Mouse (Mus musculus) heart, postnatal 36 days (tissue): ENCODE results near the gene Gatad2b. TPM values are rescaled to one million over a fixed set of nuclear protein-coding genes. Genes with fewer than 3 reads are reported as not detected.
"Not testable (repeated sequence)": the region's sequence is repeated elsewhere in the genome, so short reads cannot be mapped to it uniquely, and the experiment has no call there.

Source experiments
- DNase-seq, 2 experiments: peaks; one replicate each; pipeline ENCODE4 v3.0.0; 2021 to 2022
- intact Hi-C: fragments of 180-260 bp; cut with DNase I; formaldehyde crosslinking; loops from one replicate; pipeline ENCODE4 v1.15.1; 2025
- total RNA-seq, 2 experiments: library from RNA; stranded (reverse); gene quantifications; 2 replicates each; pipeline ENCODE4 v1.2.3; 2021

The Gatad2b gene
- 10 to 100 TPM; 50.1 to 50.7 TPM for total RNA-seq

DNA sequence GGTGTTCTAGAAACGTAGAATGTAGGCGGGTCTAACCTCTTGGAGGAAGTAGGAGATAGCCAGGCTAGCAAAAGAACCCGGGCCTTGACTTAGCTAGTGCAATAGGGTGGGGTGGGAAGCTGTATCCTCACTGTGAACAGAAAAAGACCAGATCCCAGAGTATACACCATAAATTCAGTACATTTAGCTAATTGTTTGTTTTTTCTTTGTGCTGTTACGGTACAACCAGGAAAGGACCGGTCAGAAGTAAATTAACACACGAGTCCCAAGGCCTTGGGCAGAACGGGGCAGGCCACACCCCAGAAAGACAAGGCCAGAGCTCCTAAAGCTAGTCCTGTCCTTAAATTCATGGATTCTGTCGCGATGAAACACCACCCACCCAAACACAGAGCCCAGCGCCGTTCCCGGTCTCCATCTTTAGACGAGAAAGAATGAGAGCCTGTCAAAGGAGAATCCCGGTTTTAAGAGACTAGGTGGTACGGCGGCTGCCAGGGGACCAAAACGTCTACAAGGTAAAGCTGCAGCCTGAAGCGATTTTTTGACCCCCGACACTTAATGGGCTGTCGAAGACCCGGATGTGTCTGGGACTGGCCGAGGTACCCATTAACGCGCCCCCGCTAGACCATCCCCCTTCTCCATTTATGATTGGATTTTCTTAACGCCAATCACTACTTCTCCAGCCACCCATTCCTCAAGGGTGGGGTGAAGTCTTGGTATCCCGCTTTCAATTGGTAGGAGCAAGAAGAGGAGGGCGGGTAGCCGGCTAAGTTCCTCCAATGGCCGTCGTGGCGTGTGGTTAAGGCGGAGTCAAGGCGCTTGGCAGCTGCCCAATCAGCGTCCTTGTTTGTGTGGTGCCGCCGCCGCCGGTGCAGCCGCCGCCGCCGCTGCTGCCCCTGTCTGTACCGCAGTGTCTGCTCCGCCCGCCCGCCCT, at the start of gene Gatad2b:
TSS of gene Gatad2b (plus strand) at position 834 of the 931 bp plus-strand sequence.
- intact Hi-C loops: loop anchor here (1.0 kb wide), 1 partner anchor 27 kb away; the partner anchor contains the start of gene Dennd4b
- peak; percentile 97 for DNase-seq

DNA sequence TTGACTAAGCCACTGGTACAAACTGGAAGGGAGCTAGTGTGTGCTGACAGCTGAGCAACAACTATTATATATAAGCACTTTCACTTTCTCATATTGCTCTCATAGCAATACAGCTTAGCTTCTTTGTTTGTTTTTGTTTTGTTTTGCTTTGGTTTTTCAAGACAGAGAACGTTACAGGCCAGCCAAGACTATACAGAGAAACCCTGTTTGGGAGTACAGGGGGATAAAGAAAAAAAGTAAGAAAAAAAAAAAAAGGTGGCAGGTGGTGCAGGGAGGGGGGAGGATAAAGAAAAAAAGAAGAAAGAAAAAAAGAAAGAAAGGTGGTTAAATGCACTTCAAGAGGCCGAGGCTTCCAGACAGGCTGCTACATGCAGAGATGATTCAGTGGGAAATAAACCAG, 47.6 kb upstream of the Gatad2b start:
- intact Hi-C loops: no loop called here
- DNase-seq: no peak

DNA sequence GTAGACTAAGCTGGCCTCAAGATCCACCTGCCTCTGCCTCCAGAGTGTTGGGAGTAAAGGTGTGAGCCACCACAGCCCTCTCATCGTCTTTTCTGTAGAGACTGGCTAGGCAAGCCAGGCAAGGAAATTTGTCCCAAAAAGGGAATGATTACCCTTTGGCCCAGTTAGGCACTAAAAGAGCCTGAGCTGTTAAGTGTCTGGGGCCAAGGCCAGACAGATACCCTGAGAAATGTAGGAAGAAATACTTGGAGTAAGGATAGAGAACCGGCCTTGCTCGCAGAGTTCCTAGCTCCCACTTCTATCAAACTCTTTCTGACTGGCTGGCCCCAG, 45.4 kb upstream of the Gatad2b start:
- no peak for DNase-seq
- intact Hi-C loops: no loop called here

DNA sequence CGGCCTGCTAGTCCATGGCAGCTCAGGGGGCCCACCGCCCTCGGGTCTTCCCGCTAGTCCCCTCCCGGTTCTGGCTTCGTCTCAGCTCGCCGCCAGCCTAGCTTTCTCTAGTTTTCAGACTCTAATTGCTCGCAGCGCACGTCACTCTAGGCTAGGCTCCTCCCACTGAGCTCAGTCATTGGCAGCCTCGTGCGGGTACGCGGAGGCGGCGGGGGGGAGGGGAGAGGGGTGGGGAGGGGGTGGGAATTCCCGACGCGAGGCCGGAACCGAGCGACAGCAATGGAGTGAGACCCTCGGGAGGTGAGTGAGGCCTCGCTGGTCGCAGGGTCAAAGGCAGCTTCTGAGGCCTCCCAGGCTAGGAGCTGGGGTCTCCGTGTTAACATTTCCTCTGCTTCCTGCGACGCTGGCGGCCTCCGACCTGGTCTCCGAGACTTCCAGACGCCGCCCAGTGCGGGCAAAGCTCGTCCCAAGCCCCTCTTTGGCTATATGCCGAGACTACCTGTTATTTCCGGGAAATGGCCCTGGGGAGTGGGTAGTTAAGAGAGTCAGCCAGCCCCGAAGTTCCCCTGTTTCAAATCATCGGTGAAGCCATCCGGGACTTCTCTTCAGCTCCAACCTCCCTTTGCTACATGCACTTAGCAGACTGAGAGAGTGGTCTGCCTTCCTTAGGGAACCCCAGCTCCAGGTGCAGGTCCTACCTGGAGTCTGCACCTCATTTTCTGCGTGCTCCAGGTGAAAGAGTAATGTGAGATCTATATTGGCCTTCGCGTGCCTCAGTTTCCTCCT, 44.8 kb upstream of the Gatad2b start, which contains the start of gene Slc39a1:
TSS of gene Slc39a1 (plus strand) at position 213 of the 786 bp plus-strand sequence.
- peak; percentile 91 for DNase-seq
- intact Hi-C loops: no loop called here

DNA sequence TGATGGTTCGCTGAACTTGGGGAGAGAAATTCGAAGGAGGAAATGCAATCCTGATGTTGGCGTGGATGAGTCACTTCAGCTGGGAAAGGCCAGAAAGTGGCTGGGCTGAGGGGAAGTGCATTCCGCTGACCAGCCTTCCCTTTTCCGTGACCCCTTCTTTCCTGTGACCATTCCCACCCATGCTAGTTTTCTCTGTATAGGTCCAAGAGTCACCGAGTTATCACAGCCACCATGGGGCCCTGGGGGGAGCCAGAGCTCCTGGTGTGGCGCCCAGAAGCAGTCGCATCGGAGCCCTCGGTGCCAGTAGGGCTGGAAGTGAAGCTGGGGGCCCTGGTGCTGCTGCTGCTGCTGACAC, 44.3 kb upstream of the Gatad2b start:
- intact Hi-C loops: no loop called here
- DNase-seq: peak; percentile 40 to 66

DNA sequence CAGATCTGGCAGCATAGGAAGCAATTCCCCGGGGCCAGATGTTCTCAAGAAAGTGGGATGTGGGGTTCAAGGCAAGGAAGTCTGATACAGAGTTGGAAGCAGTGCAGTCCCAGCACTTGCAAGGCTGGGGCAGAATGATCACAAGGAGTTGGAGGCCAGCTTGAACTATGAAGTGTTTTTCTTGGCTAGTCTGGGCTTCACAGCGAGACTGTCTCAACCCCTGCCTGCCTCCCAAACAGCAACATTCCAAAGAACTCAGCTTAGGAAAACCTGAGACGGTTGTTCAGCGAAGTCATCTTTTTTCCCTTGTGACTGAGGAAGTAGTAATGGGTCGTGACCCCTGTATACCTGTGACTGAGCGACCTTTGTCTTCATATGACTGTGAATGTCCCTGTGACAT, 42.2 kb upstream of the Gatad2b start:
- intact Hi-C loops: loop anchor here (10.0 kb wide), 1 partner anchor 1696 kb away; the partner anchor contains the start of genes Lamtor2 and Ubqln4
- DNase-seq: no peak

DNA sequence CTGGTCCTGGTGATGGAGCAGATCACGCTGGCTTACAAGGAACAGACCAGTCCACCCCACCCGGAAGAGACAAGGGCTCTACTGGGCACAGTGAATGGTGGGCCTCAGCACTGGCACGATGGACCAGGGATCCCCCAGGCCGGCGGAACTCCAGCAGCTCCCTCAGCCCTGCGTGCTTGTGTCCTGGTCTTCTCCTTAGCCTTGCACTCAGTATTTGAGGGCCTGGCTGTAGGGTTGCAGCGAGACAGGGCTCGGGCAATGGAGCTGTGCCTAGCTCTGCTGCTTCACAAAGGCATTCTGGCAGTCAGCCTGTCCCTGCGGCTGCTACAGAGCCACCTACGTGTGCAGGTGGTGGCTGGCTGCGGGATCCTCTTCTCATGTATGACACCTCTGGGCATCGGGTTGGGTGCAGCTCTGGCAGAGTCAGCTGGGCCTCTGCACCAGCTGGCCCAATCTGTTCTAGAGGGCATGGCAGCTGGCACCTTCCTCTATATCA, 41.2 kb upstream of the Gatad2b start:
- DNase-seq: not testable (repeated sequence)
- intact Hi-C loops: loop anchor here (10.0 kb wide), 1 partner anchor 1697 kb away; the partner anchor contains the start of genes Lamtor2 and Ubqln4

DNA sequence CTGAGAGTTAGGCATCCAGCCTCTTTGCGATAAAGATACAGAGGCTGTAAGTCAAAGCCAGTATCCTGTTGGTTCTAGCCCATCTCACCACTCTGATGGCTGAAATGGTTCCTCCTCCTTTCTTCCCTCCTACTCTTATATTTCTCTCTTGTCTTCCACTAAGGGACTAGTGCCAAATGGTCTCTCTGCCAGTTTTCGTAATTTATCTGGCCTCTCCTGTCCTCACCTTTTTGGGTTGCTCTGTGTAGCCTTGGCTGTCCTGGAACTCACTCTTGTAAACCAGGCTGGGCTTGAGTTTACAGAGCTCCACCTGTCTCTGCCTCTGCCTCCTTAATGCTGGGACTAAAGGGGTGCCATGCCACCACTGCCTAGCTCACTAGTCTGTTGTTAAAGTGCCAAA, 40.3 kb upstream of the Gatad2b start:
- not testable (repeated sequence) for DNase-seq

DNA sequence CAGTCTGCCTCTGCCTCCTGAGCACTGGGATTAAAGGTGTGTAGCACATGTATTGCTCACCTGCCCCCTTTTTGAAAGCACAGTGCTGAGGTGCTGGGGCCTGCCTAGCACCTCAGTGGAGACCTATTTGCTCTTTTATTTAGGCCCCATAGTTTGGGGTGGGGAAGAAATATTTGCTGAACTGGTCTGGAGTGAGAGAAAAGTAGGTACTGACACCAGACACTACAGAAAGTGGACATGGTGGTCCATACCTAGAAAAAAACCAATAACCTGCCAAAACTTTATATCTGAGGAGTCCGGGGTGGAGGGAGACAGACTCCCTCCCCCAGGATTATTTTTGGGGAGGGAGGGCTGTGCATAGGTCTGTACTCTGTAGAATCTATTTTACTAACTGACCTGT, 39.8 kb upstream of the Gatad2b start:
- DNase-seq: not testable (repeated sequence)
- intact Hi-C loops: loop anchor here (10.0 kb wide), 1 partner anchor 1698 kb away; the partner anchor contains the start of genes Lamtor2 and Ubqln4

More for the DNA sequence above, 40.3 kb upstream of the Gatad2b start:
- intact Hi-C loops: loop anchor here (10.0 kb wide), 1 partner anchor 1698 kb away; the partner anchor contains the start of genes Lamtor2 and Ubqln4

DNA sequence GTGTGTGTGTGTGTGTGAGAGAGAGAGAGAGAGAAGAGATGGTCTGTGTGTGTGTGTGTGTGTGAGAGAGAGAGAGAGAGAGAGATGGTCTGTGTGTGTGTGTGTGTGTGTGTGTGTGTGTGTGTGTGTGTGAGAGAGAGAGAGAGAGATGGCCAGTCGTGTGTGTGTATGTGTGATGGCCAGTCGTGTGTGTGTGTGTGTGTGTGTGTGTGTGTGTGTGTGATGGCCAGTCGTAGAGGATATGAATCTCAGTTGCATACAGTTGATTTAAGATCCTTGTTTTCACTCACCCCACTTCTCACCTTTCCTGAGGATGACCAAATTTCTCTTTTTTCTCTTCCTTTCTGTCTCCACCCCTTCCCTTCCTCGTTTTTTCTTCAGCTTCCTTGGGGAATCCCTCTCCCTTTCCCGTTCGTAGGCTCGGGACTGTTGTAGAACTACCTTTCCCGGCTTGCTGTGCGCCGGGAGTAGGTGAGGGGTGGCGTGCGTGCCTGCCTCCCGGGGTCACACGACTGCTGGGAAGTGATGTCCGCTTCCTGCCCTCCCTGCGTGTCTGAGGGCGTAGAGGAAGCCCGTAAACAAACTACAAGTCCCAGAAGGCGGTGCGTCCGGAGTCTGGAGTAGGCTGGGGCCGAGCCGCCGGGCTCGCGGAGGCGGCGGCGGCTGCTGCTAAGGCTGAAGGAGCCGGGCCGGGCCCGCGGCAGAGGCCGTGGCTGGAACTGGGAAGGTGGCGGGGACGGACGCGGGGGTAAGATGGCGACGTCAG, 39.1 kb upstream of the Gatad2b start, which contains the start of gene Crtc2:
TSS of gene Crtc2 (plus strand) at position 511 of the 766 bp plus-strand sequence.
- DNase-seq: peak; percentile 90 to 91
- intact Hi-C loops: loop anchor here (2.0 to 10.0 kb wide), 2 partner anchors 33 to 1699 kb away; partner anchors contain the start of genes Lamtor2 and Ubqln4

DNA sequence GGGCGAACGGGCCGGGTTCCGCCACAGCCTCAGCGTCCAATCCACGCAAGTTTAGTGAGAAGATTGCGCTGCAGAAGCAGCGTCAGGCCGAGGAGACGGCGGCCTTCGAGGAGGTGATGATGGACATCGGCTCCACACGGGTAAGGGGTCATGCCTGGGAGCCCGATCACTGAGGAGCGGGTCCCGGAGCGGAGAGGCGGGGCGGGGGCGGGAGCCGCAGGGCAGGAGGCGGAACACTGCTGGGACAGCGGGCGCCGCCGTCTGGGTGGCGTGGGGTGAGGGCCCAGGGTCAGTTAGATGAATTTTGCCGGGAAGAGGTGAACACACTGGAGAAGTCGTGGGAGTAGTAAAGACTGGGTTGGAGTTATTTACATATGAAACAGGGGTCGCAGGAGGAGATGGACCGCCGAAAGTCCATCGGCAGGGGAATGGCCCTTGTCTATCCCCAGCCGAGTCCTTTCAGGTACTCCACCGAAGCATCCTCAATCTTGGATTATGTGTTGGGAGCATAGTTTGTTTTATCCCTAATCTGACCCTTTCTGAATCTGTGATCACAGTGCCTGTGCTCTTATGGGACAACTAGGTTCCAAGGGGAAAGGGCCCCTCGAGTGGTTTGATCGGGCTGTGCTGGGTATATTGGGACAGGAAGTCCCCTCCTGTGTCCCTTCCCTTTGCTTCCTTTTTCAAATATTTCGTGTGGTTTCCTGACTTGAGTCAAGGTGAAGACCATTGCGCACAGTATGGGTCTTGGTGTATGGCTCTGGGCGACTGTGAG, 38.4 kb upstream of the Gatad2b start:
- intact Hi-C loops: loop anchor here (2.0 to 10.0 kb wide), 2 partner anchors 34 to 1700 kb away; partner anchors contain the start of genes Lamtor2 and Ubqln4
- no peak for DNase-seq

DNA sequence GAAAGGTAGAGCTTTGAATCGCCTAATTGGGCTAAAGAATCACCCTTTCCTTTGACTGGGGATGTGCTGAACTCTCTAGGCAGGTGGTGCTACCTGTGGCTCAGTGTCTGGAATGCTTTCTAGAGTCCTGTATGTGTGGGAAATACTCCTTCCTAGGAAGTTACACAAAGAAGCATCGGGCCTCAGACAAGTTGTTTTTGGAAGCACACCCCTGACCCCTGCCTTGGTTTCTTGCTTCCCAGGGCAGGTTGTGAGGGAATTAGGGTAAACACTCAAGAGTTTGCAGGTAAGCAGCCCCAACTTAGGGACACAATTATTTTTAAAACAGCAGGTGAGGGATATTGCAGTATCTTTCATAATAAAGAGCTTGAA, 37.8 kb upstream of the Gatad2b start:
- no peak for DNase-seq
- intact Hi-C loops: loop anchor here (2.0 to 10.0 kb wide), 2 partner anchors 34 to 1700 kb away; partner anchors contain the start of genes Lamtor2 and Ubqln4

DNA sequence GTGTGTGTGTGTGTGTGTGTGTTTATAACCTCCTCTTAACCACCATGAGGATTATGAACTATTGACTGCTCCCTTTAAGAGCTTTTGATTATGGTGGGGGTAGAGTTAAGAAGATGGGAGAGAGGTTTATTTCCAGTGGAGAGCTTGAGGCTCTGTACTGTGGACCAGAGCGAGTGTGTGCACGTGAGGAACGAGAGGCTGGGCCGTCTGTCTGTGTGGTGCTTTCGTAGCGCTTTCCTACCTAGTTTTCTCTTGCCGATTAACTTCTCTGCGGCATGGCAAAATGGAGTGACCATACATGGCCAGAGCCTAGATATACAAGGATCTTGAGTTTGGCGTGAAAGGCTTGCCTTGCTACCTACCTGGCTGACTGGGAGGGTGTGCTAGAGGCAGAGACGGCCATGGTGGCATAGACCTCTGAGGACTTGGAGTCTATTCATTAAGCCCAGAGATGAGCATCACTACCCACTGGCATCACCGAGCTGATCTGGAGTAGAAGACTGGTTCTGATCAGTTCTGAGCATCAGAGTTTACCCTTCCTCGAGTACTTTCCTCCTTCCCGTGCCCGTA, 37.1 kb upstream of the Gatad2b start:
- intact Hi-C loops: loop anchor here (2.0 to 10.0 kb wide), 2 partner anchors 35 to 1701 kb away; partner anchors contain the start of genes Lamtor2 and Ubqln4
- DNase-seq: no peak

DNA sequence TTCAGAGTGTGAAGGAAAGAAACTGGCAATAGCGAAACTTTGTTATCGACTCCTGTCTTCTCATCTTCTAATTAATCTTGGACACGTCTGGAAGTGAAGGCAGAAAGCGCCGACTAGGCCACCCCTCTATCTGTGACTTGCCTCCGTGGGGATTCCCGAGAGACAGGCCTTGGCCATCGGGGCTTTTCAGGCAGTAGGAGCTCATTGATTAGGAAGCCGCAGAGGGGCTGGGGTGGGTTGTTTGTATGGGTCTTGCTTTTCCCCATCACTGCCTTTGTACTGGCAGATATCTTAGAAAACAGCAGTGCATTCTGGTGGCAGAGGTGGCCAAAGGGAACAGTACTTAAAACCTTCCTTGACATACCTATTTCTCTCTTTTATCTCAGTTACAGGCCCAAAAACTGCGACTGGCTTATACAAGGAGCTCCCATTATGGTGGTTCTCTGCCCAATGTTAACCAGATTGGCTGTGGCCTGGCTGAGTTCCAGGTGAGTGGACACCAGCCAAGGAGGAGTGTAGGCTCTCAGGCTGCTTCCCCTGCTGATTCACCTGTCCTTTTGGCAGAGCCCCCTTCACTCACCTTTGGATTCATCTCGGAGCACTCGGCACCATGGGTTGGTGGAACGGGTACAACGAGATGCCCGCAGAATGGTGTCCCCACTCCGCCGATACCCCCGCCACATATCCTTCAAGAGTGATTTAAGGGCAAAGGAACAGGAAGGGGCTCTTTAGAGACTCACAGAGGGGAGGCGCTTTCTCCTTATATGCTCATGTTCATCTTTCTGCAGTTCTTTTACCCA, 36.0 kb upstream of the Gatad2b start:
- intact Hi-C loops: loop anchor here (10.0 kb wide), 1 partner anchor 1702 kb away; the partner anchor contains the start of genes Lamtor2 and Ubqln4
- no peak for DNase-seq

DNA sequence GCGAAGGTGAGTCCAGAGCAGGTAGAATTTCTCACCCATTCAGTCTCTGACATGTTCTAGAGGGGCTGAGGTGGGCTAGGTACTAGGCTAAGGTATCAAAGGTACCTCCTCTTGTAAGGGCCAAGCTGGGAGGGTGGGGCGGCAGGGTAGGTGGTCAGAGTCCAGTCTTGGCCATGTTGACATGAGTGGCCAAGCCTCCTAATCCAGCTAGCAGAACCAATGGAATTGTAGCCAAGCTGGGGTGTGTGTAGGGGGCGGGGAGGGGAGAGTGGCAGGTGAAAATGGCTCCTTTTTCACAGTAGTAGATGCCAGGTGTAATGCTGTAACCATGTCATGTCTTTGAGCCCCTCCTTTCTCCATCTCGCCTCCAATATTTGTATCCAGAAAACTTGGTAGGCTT, 34.5 kb upstream of the Gatad2b start:
- DNase-seq: no peak
- intact Hi-C loops: loop anchor here (10.0 kb wide), 1 partner anchor 1704 kb away; the partner anchor contains the start of genes Lamtor2 and Ubqln4

DNA sequence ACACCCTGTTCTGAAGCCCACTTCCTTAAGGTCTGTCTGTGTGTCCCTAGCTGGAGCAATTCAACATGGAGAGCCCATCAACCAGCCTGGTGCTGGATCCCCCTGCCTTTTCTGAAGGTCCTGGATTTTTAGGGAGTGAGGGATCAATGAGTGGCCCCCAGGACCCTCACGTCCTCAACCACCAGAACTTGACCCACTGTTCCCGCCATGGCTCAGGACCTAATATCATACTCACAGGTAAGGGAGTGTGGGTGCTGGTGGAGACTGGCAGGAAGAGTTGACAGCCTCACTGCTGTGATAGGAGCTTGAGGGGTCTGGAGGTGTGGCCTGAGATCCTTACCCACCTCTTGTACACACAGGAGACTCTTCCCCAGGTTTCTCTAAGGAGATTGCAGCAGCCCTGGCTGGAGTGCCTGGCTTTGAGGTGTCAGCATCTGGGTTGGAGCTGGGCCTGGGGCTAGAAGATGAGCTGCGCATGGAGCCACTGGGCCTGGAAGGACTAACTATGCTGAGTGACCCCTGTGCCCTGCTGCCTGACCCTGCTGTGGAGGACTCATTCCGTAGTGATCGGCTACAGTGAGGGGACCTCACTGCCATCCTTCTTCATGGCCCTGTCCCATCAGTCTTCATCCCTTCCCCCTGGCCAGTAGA, 29.7 kb upstream of the Gatad2b start:
- intact Hi-C loops: no loop called here

DNA sequence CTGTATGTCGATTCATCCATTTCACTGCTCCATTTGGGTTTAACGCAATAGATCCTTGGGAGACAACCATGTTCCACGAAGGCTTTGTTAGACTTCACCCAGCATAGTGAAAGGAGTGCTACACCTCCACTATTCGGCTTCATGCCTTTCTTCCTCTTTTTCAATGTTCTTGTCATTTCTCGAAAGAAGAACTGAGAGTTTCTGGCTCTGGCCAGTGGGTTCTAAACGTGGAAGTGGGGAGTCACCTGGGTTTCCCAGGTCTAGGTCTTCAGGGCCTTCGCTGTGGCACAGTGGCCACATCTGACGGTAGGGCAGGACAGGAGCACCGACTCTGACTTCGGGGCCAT, 28.3 kb upstream of the Gatad2b start:
- DNase-seq: no peak
- intact Hi-C loops: loop anchor here (1.0 to 5.0 kb wide), 4 partner anchors 28 to 203 kb away; partner anchors contain the start of gene Npr1

More for the DNA sequence above, 29.7 kb upstream of the Gatad2b start:
- DNase-seq: no peak
